Mouse (Mus musculus) kidney, adult 18-20 months (tissue): ENCODE data around the gene Ccdc182.

Experiments
- DNase-seq: peaks from one replicate; pipeline ENCODE4 v3.0.0; 2021

The Ccdc182 gene

GRCm38 (mm10) chr11:88293631-88294393 lies at the start of gene Ccdc182:
Gene Ccdc182, plus strand, starts transcription at chr11:88294058.
- peak; percentile 41 for DNase-seq

- no peak for DNase-seq
These were observed 48.2 kb upstream of the Ccdc182 start for GRCm38 (mm10) chr11:88245581-88246170.

GRCm38 (mm10) chr11:88248636-88249035 lies 45.2 kb upstream of the Ccdc182 start:
- no peak for DNase-seq

GRCm38 (mm10) chr11:88250568-88250967 lies 43.3 kb upstream of the Ccdc182 start:
- DNase-seq = no peak

- no peak for DNase-seq
These were observed 42.6 kb upstream of the Ccdc182 start for GRCm38 (mm10) chr11:88251295-88251694.

DNA sequence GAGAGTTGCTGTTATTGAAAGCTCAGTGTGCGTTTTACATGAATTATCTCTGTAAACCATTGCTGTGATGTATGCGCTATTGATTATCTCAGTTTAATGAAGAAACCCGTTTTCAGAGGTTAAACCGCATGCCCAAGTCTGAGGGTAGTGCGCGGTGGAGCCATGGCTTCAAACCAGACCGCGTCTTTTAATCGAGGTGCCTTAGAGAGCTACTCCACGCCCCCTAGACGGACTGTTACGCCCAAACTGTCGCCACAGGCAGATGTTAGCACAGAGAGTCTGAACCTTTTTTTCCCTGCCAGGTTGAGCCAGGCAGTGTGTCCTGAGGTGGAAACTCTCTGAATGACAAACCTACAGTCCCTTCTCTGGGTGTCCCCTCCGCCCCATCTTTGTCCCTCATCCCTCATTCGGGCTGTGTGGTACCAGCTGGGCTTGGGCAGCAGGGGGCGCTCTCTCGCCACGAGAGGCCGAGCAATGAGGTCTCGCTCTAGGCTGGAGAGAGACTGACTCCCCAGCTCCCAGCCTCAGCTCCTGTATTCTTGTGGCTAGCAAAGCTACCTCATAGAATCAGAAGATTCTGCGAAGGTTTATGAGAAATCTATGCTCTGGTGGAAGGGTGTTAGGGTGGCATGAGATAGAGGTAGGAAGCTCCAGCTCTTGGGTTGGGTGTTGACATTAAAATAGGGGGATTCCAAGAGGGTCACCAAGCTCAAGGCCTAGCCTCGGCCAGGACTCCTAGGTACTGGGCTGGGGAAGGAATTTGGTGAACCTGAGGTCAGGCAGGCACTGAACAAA lies 41.7 kb upstream of the Ccdc182 start:
- DNase-seq = peak; percentile 86

- DNase-seq = no peak
These were observed 40.9 kb upstream of the Ccdc182 start for GRCm38 (mm10) chr11:88252767-88253513.

DNA sequence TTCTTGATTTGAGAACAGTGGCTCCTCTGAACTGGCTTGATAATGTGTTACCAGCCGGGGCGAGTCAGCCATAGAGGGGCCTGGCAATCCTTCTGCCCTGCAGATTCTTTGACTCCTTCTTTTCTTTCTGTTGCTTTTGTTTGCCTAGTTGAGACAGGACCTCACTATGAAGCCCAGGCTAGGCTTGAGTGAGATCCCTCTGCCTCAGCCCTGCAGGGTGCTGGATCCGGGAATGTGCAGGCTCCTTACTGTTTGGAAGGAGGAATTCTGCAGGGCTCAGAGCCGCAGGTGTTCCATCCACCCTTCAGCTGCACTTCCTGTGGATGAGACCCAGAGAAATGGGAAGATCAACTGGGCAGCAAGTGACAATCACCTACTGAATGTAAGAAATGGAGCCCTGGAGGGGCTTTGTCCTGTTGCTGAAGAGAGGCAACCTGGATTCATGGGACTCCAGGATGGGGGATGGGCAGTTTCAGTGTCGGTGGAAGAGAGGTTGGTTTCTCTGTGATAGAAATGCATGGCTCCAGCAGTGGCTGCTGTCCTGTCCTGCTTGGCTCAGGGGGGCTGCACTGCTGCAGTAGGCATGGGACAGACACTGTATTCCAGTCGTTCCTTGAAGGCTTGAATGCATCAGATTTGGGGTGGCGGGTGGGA lies 40.2 kb upstream of the Ccdc182 start:
- DNase-seq = no peak

GRCm38 (mm10) chr11:88257700-88258099 lies 36.2 kb upstream of the Ccdc182 start:
- DNase-seq = no peak

DNA sequence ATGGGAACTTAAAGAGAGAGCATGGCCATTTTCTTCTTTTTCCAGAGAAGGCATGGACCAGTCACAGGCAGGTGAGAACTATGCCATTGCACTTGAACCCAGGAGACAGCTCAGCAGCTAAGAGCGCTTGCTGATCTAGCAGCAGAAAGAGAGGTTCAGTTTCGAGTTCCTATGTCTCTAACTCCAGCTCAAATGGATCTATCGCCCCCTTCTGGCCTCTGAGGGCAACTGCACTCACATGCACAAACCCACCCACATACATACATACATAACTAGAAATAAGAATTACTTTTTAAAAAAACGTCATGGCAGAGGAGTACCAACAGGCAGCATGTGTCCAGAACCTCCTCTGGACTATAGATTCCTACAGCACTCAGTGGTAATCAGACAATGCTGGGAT lies 35.6 kb upstream of the Ccdc182 start:
- no peak for DNase-seq

GRCm38 (mm10) chr11:88260463-88260862 lies 33.4 kb upstream of the Ccdc182 start:
- DNase-seq = no peak

DNA sequence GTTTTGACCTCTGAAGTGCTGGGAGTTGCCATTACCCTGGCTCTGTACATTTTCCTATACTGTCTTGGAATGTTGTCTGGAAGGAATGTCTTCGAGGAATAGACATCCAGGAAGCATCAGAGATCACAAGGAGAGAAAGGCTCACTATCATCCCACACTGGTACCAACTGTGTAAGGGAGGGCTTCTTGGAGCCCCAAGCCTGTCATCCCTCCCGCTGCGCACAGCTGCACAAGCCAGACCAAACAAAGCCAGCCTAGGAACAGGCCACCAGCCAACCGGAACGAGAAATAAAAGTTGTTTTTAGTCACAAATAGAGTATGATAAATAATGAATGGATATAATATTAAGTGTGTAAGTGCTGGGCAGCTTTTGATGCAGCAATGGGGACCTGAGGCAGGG lies 29.0 kb upstream of the Ccdc182 start:
- DNase-seq = no peak

- DNase-seq = no peak
These were observed 27.5 kb upstream of the Ccdc182 start for GRCm38 (mm10) chr11:88266311-88266710.

DNA sequence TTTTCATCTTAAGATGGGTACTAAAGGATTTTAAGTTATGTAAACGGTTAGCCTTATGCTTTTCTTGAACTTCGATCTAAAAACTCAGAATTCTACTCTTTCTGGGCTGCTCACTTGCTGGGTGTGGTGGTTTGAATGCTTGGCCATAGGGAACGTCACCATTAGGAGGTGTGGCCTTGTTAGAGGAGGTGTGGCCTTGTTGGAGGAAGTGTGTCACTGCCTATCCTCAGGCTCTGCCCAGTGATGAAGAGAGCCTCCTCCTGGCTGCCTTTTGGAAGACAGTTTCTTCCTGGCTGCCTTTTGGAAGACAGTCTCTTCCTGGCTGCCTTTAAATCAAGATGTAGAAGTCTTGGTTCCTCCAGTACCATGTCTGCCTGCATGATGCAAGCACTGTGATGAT lies 22.0 kb upstream of the Ccdc182 start:
- DNase-seq = no peak

DNA sequence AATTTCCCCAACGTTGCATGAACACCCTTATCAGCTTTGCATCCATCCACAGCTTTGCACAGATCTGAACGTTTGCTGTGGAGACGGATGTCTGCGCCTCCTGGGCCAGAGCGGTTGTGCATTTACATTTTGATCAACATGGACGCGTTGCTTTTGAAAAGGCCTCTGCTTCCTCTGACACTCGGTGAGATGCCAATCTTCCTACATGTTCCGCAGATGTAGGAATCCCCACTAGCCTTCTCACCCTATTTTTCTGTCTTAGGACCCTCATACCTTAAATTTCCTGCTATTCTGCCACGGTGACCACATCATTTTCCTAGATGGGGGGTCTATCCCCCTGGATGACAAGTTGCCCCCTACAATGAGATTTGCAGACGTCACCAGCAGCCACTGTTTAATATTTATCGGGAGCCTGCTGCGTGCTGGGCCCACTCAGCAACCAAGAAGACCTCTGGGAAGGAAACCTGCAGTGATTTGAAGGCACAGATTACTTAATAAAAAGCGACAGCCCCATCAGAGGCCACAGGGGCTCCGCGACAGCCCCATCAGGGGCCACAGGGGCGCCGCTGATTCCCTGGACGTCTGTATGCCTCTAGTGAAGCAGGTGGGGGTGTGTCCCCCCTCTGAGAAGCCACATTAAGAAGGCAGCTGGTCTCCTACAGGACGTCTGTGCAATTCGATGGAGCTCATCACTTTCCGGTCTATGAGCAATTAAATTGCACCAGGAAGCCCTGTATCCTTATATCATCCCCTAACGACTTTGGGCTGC lies 19.6 kb upstream of the Ccdc182 start:
- no peak for DNase-seq

GRCm38 (mm10) chr11:88274901-88275498 lies 18.9 kb upstream of the Ccdc182 start:
- DNase-seq = peak; percentile 47

GRCm38 (mm10) chr11:88275949-88276348 lies 17.9 kb upstream of the Ccdc182 start:
- no peak for DNase-seq

DNA sequence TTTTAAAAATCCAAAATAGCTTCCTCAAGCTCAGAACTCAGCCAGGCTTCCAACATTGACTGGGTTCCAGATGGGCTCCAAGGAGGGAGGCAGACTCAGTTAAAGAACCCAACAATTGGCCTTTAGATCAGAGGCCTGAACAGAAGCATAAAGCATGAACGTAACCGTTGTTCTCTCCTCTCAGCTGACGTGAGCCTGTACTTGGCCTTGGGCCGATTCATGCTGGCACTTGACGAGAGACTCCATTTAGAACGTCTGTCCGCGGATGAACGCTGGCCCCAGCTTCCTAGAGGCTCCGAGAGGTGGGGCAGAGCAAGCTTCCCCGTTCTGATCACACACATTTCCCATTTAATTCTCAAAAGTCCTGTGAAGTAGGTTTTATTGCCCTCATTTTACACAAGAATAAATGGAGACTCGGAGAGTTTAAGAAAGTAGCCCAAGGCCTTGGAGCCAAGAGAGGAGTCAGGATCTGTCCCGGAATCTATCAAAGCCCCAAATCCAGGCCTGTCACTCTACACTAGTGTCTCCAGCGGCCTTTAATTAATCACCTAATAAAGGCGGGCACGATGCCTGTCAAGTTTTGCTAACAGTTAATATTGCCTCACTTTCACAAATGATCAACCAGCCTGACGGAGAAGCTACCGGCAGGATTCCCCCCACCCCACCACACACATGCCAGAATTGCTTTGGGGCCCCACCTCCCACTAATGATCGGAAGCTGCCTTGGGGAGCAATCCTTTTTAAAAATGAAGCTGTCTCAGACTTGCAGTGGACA lies 17.1 kb upstream of the Ccdc182 start:
- DNase-seq = peak; percentile 53

- no peak for DNase-seq
These were observed 14.9 kb upstream of the Ccdc182 start for GRCm38 (mm10) chr11:88279006-88279405.

- DNase-seq = peak; percentile 30
These were observed 13.4 kb upstream of the Ccdc182 start for GRCm38 (mm10) chr11:88280426-88280836.
